7 mouse cellular contexts compared by ENCODE assay signal in genomic region chrX:36796734-36797133, GRCm38 (mm10). TPM values are rescaled to one million over a fixed set of nuclear protein-coding genes. Genes with fewer than 3 reads are reported as not detected.
DNase-seq lines count a peak whose midpoint lies in the region; ATAC-seq and TF ChIP-seq lines count a peak whose summit lies in the region.
"Not testable (repeated sequence)": the region's sequence is repeated elsewhere in the genome, so short reads cannot be mapped to it uniquely, and the experiment has no call there.

No protein-coding gene starts in this region.

- not testable (repeated sequence) for H3K9me3 ChIP-seq in forebrain, embryonic 14.5 days (replicated peaks; ENCODE audit: control insufficient read depth, low read length); heart, embryonic 16.5 days (replicated peaks; ENCODE audit: control insufficient read depth, low read length); liver, embryonic 11.5 days (ENCODE audit: control insufficient read depth, low read length); megakaryocyte, embryonic 14.5 days; neural tube, embryonic 15.5 days (replicated peaks)

- not testable (repeated sequence) for ATAC-seq in forebrain, embryonic 14.5 days; heart, embryonic 16.5 days (replicated peaks; ENCODE audit: extremely low read depth, insufficient read depth, low FRiP score); liver, embryonic 11.5 days (replicated peaks; ENCODE audit: low FRiP score); neural tube, embryonic 15.5 days (ENCODE audit: low FRiP score)

- H3K27me3 ChIP-seq in forebrain, embryonic 14.5 days (replicated peaks; ENCODE audit: control insufficient read depth, insufficient read depth, low read length); heart, embryonic 16.5 days (ENCODE audit: control insufficient read depth, insufficient read depth, low read length); kidney, adult 2 months (replicated peaks; ENCODE audit: control insufficient read depth, insufficient read depth, low read length); liver, embryonic 11.5 days (replicated peaks; ENCODE audit: control insufficient read depth, insufficient read depth, low read length); megakaryocyte, embryonic 14.5 days (replicated peaks); neural tube, embryonic 15.5 days (replicated peaks): not testable (repeated sequence)

- H3K4me3 ChIP-seq in forebrain, embryonic 14.5 days (ENCODE audit: low read depth, low read length), result peak overlapping the region; percentile 54
- H3K4me3 ChIP-seq in heart, embryonic 16.5 days (ENCODE audit: low read length), result peak overlapping the region; percentile 76
- peak overlapping the region; percentile 80 for H3K4me3 ChIP-seq in kidney, adult 2 months (ENCODE audit: insufficient read depth, low read depth, low read length)
- H3K4me3 ChIP-seq in liver, embryonic 11.5 days (ENCODE audit: low read depth, low read length), result peak overlapping the region; percentile 72
- peak overlapping the region; percentile 94 for H3K4me3 ChIP-seq in megakaryocyte, embryonic 14.5 days (replicated peaks)
- H3K4me3 ChIP-seq in neural tube, embryonic 15.5 days (replicated peaks), result peak overlapping the region; percentile 60

- not testable (repeated sequence) for TF ChIP-seq POLR2A in kidney, adult 2 months (IDR thresholded peaks at IDR 0.05; ENCODE audit: low read depth, low read length)

- H3K4me2 ChIP-seq in forebrain, embryonic 14.5 days (ENCODE audit: low read length), result peak overlapping the region; percentile 51
- peak overlapping the region; percentile 59 for H3K4me2 ChIP-seq in heart, embryonic 16.5 days (ENCODE audit: low read depth, low read length)
- H3K4me2 ChIP-seq in liver, embryonic 11.5 days, result peak overlapping the region; percentile 69
- H3K4me2 ChIP-seq in neural tube, embryonic 15.5 days, result peak overlapping the region; percentile 53

- 76% methylated on average over 8 of the region's 8 CpGs for WGBS in forebrain, embryonic 14.5 days
- WGBS in heart, embryonic 16.5 days, result 43% methylated on average over 8 of the region's 8 CpGs
- WGBS in kidney, adult 2 months, result 17% methylated on average over 8 of the region's 8 CpGs
- WGBS in liver, embryonic 11.5 days, result 60% methylated on average over 8 of the region's 8 CpGs
- 71% methylated on average over 8 of the region's 8 CpGs for WGBS in neural tube, embryonic 15.5 days

- not testable (repeated sequence) for H3K4me1 ChIP-seq in forebrain, embryonic 14.5 days (ENCODE audit: control insufficient read depth, insufficient read depth, low read length); heart, embryonic 16.5 days (ENCODE audit: control insufficient read depth, insufficient read depth, low read length); kidney, adult 2 months (ENCODE audit: control insufficient read depth, insufficient read depth, low read length); liver, embryonic 11.5 days (replicated peaks; ENCODE audit: control insufficient read depth, insufficient read depth, low read length); megakaryocyte, embryonic 14.5 days; neural tube, embryonic 15.5 days

- TF ChIP-seq CTCF in kidney, adult 2 months (conservative IDR thresholded peaks at IDR 0.05; ENCODE audit: insufficient read depth, insufficient read length, low read depth, low read length), result not testable (repeated sequence)

- H3K27ac ChIP-seq in forebrain, embryonic 14.5 days (ENCODE audit: low read depth, low read length), result not testable (repeated sequence)
- peak overlapping the region; percentile 94 for H3K27ac ChIP-seq in heart, embryonic 16.5 days (ENCODE audit: low read length)
- peak overlapping the region; percentile 89 for H3K27ac ChIP-seq in kidney, adult 2 months (ENCODE audit: insufficient read depth, low read depth, low read length)
- H3K27ac ChIP-seq in liver, embryonic 11.5 days (ENCODE audit: low read depth, low read length), result 0 out of 2 replicates have a peak overlapping the region, but pooled peaks have one; percentile 38
- 0 out of 2 replicates have a peak overlapping the region, but pooled peaks have one; percentile 82 for H3K27ac ChIP-seq in neural tube, embryonic 15.5 days (replicated peaks)

- H3K36me3 ChIP-seq in forebrain, embryonic 14.5 days (ENCODE audit: control insufficient read depth, insufficient read depth, low read length), result 0 out of 2 replicates have a peak, but pooled peaks cover 11% of the 10 kb centered on the region
- H3K36me3 ChIP-seq in heart, embryonic 16.5 days (ENCODE audit: control insufficient read depth, insufficient read depth); kidney, adult 2 months (ENCODE audit: control insufficient read depth, insufficient read depth, low read length); liver, embryonic 11.5 days (ENCODE audit: control insufficient read depth, insufficient read depth, low read length); neural tube, embryonic 15.5 days: not testable (repeated sequence)
- H3K36me3 ChIP-seq in megakaryocyte, embryonic 14.5 days (replicated peaks; ENCODE audit: low read length), result peaks cover 15% of the 10 kb centered on the region

- DNase-seq in cerebellum, adult 9-11 months, result peak; percentile 51
- DNase-seq in forebrain, embryonic 14.5 days (ENCODE audit: low spot score); kidney, adult 2 months; liver, embryonic 11.5 days (ENCODE audit: low spot score): not testable (repeated sequence)

- H3K9ac ChIP-seq in forebrain, embryonic 14.5 days (ENCODE audit: low read length), result peak overlapping the region; percentile 72; the same call in 1 of the 2 replicates
- peak overlapping the region; percentile 91 for H3K9ac ChIP-seq in heart, embryonic 16.5 days (ENCODE audit: low read length)
- peak overlapping the region; percentile 84; the same call in 1 of the 2 replicates for H3K9ac ChIP-seq in liver, embryonic 11.5 days (ENCODE audit: low read depth, low read length)
- H3K9ac ChIP-seq in neural tube, embryonic 15.5 days (replicated peaks), result peak overlapping the region; percentile 41

RNA-seq across cellular contexts. Expression of gene Slc25a5, which starts 1.3 kb away (rescaled TPM):
- polyA plus RNA-seq in forebrain, embryonic 14.5 days (2014; fragmentation: Nextera tagmentation; extraction: Ambion mirVana), result 589 and 711 TPM in 2 replicates
- 1,229 and 1,290 TPM in 2 replicates for polyA plus RNA-seq in heart, embryonic 16.5 days (2015; fragmentation: Nextera tagmentation; extraction: Ambion mirVana)
- polyA plus RNA-seq in kidney, adult 2 months (2012; rRNA removed), result 1,901 and 2,104 TPM in 2 replicates
- 942 and 1,011 TPM in 2 replicates for polyA plus RNA-seq in liver, embryonic 11.5 days (2014; fragmentation: Nextera tagmentation; extraction: Ambion mirVana)
- polyA plus RNA-seq in megakaryocyte, embryonic 14.5 days (2012; ENCODE audit: insufficient read depth, low replicate concordance), result 5.3 and 23.0 TPM in 2 replicates
- 530 and 612 TPM in 2 replicates for polyA plus RNA-seq in neural tube, embryonic 15.5 days (2015; fragmentation: Nextera tagmentation; extraction: Ambion mirVana)

RNA-seq across cellular contexts. Expression of gene Slc25a43, which starts 53.3 kb away (rescaled TPM):
- 0.40 and 0.51 TPM in 2 replicates for polyA plus RNA-seq in forebrain, embryonic 14.5 days (2014; fragmentation: Nextera tagmentation; extraction: Ambion mirVana)
- 3.1 and 3.9 TPM in 2 replicates for polyA plus RNA-seq in heart, embryonic 16.5 days (2015; fragmentation: Nextera tagmentation; extraction: Ambion mirVana)
- 0.97 and 1.6 TPM in 2 replicates for polyA plus RNA-seq in kidney, adult 2 months (2012; rRNA removed)
- 1.7 and 2.0 TPM in 2 replicates for polyA plus RNA-seq in liver, embryonic 11.5 days (2014; fragmentation: Nextera tagmentation; extraction: Ambion mirVana)
- polyA plus RNA-seq in megakaryocyte, embryonic 14.5 days (2012; ENCODE audit: insufficient read depth, low replicate concordance), result 2.6 TPM in 1 of 2 replicates, not detected in the other
- 1.5 and 2.2 TPM in 2 replicates for polyA plus RNA-seq in neural tube, embryonic 15.5 days (2015; fragmentation: Nextera tagmentation; extraction: Ambion mirVana)

Comparison
In these comparisons a context has a peak if more than half of its experiments do, and no peak if none do; other contexts are left out.
1. H3K9ac ChIP-seq: peak in every context shown above with its lines; median percentile 91 in heart, embryonic 16.5 days; 84 in liver, embryonic 11.5 days; 72 in forebrain, embryonic 14.5 days; 41 in neural tube, embryonic 15.5 days.
2. RNA of gene Slc25a5, which starts 1.3 kb away (polyA plus RNA-seq): 1,901 to 2,104 TPM in kidney, adult 2 months, 1,229 to 1,290 TPM in heart, embryonic 16.5 days, 942 to 1,011 TPM in liver, embryonic 11.5 days, 589 to 711 TPM in forebrain, embryonic 14.5 days and 530 to 612 TPM in neural tube, embryonic 15.5 days; 5.3 to 23.0 TPM in megakaryocyte, embryonic 14.5 days; every median in the first group is over 10 times any median in the second.
3. Peak in every context shown above with its lines, with median percentiles within 50 percentile points of each other: H3K4me2 ChIP-seq and H3K4me3 ChIP-seq.